Mouse (Mus musculus): Measurements from ENCODE around the gene Uspl1.

DNA sequence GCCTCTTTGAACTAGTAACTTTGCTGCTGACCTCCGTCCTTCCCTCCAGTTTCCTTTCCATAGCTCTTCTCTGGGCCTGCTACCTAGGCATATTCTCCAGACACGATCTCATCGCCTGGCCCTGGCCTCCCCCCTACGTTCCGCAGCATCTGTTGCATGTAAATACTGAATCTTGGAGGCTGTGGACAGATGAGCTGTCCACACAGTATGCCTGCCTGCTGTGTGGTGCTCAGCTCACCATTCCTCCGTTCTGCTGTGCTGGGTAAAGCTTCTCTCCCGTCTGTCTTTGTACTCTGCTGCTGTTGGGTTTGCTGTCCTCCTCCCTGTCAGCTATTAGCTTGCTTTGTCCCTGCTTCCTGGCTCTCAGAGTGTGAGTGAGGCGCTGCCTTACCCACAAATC, 21.1 kb downstream of the Uspl1 start:
- TF ChIP-seq CTCF (IDR thresholded peaks at IDR 0.05; ENCODE audit: borderline replicate concordance, control insufficient read depth, extremely low read depth, insufficient read depth, low read length, poor library complexity): no peak
- no peak for TF ChIP-seq POLR2A (IDR thresholded peaks at IDR 0.05; ENCODE audit: control insufficient read depth, extremely low read depth, insufficient read depth, low read length, poor library complexity)
